Mouse (Mus musculus) right cerebral cortex, postnatal 10 days (tissue): ENCODE measurements around the gene Sugp1.
"Not testable (repeated sequence)": the region's sequence is repeated elsewhere in the genome, so short reads cannot be mapped to it uniquely, and the experiment has no call there.

Experiments
- DNase-seq, 2 experiments: peaks; one replicate each; pipeline ENCODE4 v3.0.0; 2021; ENCODE audit warnings: low spot score in 2 of 2

Sugp1 gene

DNA sequence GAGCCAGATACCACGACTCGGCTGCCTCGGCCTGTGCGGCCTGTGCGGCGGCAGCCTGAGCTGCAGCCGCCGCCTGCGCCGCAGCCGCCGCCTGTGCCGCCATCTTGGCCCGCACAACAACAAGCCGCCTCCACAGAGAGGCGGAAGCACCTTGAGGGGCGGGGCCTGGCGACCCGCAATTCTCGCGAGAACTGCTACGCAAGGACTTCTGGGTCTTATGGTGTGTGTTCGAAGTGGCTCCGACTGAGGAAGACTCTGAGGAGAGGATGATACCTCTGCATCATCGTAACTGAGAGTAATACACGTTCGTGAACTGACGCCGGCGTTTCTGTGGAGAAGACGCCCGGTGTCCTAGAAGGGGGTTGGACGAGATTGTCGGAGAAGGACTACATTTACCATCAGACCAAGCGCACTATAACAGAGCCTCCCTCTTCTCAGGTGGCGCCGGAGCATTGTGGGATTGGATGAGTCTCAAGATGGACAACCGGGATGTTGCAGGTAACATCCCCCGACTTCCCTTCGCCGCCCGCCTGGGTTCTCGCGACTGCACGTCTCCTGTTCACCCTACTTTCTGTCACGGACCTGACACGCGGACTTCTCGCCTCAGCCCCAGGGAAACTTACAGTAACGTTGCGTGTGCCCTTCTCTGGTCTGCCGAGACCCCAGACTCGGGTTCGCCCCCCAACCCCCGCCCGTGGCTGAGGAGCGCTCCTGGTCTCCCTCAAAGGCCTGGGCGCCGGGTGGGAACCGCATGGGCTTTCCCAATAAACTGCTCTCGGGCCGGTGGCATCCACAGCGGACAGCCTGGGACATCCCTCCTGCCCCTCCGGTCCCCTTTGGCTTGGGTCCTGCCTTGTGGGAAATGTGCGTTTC, at the start of gene Sugp1, which contains the start of gene Mau2:
Gene Sugp1 (plus strand): TSS at position 231 of the 873 bp plus-strand sequence.
Gene Mau2 (minus strand): TSS at position 152 of the 873 bp plus-strand sequence.
- peak; percentile 96 to 97 for DNase-seq

DNA sequence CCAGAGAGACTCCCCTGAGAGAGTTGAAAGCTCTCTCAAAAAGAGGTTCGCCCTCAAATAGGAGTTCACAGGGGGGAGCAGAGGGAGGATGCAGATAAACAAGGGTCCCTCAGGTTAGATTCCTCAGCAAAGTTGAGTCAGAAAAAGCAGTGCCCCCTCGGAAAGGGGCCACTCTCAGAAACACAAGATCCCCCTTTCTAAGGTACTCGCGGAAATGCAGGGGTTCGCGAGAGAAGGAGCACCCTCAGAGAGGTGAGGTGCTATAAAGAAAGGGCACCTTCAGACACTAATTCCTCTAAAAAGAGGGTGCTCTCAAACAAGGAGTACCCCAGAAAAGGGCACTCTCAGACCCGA, 47.2 kb upstream of the Sugp1 start:
- DNase-seq: no peak

DNA sequence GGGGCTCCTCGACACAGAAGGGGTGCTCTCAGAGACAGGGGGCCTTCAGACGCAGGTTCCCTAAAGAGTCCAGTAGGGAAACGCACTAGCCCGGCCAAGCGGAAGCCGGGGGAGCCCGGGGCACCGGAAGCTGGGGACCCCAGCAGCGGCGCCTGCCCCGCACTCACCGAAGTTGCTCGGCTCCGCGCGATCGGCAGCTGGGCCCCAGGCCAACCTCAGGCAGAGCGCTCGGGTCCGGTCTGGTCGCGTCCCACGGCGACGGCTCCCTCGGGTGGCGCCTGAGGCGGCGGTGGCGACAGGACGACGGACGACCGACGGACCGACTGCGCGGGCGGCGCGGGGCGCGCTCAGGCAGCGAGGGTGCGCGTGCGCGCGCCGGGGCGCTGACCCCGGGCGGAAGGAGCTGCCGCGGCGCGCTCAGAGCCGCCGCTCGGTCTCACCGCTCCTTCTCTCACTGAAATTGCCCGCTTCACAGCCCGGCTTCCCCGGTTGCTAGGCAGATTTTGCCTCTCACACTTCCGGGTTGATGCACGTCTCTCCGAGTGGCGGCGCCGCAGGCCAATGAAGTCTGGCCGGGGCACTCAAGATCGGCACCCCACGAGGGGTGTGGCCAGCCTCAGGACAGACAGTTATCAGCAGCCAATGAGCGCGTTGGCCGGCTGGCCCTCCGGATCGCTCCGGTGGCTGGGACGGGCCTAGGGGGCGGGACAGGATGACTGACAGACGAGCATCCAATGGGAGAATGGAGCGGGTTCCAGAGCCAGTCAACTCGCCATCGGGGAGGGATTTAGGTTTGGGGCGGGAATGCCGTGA, 46.6 kb upstream of the Sugp1 start, which contains the start of gene Gatad2a:
Gene Gatad2a (minus strand): TSS at position 609 of the 813 bp plus-strand sequence.
- peak; percentile 100 for DNase-seq

DNA sequence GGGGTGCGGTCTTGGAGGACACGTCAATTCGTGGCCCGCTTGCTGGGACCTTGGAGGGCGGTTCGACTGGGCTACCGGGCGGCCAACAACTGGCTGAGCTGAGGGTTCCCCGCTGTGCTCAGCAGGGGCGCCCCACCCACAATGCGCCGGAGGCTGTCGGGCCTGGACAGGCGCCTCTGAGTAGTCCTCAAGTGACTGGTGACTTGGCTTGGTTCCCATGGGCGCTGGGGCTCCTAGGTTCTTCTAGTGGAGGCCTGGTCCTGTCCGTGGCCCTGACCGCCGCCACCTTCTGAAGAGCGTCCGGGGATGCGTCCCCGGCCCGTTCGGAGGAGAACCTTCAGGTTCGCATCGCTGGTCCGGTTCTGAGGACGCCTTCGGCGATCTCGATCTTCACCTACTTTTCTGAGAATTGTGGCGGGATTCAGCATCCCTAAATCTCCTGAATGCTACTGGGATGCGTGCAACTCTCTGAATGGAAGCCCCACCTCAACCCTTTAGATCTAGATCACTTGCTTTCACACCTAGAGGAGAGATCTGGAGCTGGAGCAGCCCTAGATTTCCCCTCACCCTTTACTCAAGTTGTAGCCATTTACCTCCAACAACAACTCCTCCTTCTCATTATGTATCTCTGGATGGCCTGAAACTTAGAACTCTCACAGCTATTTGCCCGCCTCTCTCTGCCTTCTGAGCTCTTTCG, 45.9 kb upstream of the Sugp1 start:
- DNase-seq: no peak

DNA sequence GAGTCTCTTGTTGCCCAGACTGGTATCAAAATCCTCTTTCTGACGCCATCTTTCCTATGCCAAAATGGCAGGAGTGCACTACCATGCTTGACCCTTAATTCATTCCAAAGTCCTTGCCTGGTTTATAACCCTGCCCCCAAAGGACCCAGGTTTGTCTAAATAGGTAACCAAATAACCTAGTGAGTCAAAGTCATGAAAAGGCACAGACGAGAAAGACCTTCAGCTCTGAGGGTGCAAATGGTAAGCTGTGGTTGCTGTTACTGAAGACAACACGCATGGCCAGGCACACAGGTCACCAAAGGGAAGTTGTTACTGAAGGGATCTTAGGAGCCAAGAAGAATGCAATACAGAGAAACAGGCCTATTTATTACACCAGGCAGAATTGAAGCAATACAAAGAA, 43.9 kb upstream of the Sugp1 start:
- no peak for DNase-seq

DNA sequence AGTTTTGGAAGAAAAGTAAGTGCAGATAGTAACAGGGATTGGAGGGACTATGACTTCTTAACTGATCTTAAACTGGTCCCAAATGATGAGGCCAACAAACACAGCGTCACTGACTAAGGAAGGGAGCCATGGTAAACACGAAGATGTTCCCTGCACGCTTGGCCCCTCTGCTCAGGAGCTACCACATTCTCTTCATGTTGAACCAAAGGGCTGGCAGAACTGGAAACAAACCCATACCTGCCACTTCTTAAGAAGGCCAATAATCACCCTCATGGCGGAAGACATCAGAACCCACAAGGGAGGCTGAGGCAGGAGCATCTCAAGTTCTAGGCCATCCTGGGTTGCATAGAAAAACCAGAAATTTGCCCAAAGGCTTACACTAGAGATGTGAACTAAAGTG, 43.4 kb upstream of the Sugp1 start:
- no peak for DNase-seq

DNA sequence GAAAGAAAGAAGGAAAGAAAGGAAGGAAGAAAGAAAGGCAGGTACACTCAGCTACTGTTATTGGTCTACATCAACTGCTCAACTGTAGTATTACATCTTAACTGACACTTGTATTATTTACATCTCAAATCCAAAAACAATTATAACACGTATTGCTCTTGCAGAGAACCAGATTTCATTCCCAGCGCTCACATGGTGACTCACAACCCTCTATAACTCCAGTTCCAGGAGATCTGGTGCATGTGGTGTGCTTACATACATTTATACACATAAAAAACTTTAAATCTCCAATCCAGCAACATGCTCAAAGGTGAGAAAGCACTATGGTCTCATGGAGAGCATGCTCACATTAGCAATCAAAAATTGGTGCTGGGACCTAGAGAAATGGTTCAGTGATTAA, 42.4 kb upstream of the Sugp1 start:
- no peak for DNase-seq

DNA sequence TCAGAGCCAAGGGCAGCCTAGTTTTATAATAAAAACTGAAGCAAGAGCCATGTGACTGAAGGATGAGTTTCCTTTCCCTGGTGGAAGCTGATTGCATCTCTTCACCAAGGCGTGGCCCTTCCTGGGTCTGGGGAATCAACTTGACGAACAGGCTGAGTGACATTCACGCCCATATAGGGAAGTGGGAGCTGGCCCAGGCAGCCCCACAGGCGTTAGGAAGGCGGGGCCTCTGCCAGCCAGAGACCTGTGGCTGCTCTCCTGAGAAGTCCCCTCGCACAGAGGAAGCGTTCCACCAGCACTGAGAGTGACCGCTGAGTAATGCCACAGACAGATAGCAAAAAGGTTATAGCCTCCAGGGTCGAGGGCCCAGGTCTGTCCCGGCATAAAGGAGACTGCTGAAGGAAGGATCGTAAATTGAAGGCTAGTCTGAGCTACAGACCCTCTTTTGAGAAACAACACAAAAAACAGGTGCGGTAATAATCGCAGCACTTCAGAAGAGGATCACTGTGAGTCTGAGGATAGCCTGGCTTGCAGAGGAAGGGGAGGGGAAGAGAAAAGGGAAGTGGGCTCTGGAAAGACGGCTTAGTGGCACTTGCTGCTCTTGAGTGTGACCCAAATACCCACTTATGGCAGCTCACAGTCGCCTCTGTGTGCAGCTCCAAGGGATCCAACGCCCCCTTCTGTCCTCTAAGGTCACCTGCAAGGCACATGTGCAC, 41.3 kb upstream of the Sugp1 start:
- DNase-seq: peak; percentile 40 to 51

DNA sequence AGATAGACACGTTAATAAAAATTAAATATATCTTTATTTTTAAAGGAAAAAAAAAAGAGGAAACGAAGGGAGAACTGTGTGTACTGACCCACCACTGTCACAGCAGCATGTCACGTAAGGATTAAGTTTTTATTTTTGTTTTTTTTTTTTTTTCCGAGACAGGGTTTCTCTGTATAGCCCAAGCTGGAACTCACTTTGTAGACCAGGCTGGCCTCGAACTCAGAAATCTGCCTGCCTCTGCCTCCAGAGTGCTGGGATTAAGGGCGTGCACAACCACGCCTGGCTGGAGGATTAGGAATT, 40.8 kb upstream of the Sugp1 start:
- not testable (repeated sequence) for DNase-seq

DNA sequence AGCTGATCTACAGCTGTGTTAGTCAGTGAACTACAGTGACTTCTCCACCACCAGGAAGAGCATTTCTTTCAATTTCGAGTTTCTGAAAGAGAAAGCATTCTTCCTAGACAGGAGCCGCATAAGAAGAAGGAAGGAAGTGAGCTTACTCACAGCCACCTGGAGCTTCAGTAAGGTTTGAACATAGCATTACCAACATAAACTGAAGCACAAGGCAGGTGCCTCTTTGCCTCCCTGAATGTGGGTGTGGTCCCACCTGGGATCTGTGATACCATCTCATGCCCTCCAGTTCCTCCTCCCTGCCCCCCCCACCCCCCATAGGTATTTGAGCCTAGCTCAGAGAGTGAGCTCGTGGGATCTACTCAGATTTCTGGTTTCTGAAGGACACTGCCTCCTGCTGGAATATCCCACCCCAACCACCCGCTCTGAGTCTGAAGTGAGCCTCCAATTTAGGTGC, 39.4 kb upstream of the Sugp1 start:
- DNase-seq: no peak

DNA sequence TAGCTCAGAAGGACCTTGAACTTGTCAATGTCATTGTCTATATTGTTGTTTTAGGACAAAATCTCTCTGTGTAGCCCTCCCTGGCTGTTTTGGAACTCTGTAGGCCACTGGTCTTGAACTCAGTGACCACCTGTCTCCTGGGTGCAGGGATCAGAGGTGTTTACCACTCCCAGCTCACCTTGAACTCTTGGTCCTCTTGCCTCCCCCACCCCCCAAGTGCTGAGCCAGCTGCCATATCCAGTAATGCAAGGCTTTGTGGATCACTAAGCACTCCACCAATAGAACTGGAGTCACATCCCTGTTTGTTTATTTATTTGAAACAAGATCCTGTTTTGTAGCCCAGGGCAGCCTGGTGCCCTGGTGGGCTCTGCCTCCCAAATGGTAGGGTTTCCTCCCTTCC, 38.3 kb upstream of the Sugp1 start:
- DNase-seq: no peak

DNA sequence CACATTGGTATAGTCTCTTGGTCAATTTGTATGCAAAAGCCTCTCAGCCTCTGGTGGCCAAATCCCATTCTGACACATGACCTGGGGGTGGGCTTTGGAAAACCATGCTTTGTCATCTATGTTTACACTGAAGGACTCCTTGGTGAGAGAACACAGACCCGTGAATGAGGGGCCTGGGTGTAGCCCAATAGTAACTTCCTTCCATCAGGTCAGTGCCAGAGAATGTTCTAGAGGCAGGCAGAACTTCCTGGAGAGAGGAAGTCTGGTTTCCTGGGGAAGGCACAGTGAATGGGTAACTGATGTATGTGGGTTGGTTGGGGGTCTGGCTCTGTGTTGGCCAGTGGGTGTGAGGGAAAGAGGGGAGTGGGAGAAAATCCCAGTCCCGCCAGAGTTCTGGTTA, 37.4 kb upstream of the Sugp1 start:
- DNase-seq: no peak

DNA sequence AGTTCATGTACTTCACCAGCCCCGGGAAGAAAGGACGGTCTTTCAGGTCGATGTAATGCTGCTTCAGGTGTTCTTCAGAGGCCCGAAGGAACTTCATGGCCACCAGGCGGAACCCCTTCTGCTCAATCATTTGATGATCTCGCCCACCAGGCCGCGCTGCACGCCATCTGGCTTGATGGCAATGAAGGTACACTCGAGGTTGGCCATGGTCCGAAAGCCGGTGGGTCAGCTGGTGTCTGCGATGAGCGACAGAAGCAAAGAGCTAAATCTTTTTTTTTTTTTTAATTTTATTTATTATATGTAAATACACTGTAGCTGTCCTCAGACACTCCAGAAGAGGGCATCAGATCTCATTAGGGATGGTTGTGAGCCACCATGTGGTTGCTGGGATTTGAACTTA, 31.8 kb upstream of the Sugp1 start:
- not testable (repeated sequence) for DNase-seq

DNA sequence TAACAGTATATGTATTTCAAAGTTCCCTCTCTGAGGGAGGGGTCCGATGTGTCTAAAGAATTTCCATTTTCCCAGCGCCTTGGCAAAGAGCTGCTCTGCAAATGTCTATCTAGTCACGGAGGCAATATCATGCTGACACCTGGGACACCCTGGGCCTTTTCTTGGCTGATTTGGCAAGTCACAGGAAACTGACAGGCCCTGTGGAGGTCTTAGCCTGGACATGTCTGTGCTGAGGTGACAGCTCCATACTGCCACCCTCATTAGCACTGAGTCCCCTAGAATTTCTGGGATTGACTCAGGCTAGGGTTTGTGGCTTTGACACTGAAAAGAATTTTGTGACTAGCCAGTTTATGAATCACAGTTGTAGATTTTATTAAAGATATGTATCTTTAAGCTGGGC, 30.3 kb upstream of the Sugp1 start:
- DNase-seq: no peak

DNA sequence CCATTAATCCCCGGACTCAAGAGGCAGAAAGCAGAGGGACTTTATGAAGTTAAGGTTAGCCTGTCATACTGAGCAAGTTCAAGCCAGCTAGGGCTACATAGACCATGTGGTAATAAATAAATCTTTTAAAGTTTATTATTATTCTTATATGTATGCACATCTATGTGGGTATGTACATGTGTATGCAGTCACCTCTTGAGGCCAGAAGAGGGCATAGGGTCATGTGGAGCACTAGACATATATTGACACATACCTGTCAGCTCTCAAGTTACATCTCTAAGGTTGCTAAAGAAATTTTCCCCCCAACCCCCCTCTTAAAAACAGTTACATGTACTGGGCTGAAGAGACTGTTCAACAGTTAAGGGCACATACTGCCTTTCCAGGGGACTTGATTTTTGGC, 29.9 kb upstream of the Sugp1 start:
- no peak for DNase-seq

DNA sequence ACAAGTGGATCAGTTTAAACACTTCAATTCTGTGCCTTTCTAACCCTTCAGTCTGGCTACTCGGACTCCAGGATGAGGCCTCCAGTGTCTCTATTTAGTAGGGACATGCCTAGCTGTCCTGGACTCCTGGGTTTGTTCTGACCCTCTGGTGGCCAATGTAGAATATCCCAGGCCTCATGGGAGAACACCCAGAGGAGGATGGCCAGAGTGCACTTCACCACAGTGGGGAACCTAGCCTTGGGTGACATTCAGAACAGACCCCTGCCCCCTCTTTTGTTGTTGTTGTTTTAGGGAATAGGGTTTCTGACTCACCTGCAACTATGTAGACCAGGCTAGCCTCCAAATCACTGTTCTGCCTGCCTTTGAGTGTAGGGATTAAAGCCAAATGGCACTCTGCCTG, 27.6 kb upstream of the Sugp1 start:
- DNase-seq: no peak

DNA sequence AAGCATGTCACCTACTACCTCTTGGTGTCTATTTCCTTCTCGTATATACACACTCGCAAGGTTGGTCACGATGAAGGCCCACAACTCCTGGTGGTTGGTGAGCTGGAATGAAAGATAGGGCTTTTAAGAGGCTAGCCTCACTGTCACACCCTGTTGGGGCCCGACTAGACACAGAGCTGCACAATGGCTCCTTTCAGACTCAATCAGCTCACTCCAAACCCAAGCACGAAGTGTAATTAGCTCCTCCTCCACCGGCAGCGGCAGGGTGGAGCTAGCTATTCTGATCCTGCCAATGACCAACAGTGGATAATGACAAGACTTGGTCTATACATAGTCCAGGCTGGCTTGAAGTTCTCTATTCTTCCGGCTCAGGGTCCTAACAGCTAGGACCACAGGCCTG, 19.0 kb upstream of the Sugp1 start:
- DNase-seq: no peak

DNA sequence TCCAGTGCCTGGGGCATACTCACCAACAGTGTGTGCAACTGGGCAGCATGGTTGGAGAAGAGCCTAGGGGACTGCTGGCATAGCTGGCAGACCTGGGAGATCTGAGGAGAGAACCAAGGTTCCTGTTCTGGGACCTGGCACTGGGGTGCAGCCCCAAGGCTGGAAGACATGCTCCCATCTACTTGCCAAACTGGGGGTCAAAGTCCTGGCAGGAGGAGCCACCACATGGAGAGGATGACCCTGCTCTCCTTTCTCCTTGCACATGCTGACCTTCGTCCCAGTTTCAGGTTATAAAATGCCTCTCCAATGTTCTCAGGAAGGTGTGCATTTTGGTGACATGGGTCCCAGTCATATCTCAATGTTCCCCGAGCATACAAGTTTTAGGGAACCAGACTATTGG, 16.5 kb upstream of the Sugp1 start:
- no peak for DNase-seq

DNA sequence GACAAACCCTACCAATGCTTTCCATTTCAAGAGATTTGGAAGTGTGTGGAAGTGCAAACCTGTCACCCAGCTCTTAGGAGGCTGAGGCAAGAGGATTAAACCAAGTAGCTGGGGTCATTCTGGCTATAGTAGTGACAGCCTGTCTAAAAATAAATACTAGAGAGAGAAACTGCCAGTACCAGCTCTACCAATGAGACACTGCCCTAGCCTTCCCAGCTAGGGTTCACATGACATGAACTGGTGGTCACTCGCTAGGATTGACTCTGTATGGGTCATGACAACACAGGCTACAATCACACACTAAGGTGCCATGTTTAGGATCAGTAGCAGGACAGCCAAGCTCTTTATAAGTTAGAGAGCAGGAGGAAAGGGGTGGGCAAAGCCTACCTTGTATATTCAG, 12.4 kb upstream of the Sugp1 start:
- no peak for DNase-seq

DNA sequence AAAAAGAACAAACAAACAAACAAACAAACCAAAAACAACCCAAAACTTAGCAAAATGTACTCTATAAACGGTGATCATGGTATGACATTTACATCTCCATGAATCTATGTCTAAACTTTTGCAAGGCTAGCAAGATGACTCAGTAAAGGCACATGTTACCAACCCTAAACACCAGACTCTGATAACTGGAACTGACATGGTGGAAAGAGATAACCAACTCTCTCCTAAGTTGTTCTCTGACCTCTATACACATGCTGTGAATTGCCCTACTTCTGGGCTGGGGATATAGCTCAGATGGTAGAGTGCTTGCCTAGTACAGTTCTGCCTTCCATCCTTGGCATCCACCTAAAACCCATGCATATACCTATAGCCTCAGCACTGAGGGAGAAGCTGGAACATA, 4.6 kb upstream of the Sugp1 start:
- DNase-seq: no peak

DNA sequence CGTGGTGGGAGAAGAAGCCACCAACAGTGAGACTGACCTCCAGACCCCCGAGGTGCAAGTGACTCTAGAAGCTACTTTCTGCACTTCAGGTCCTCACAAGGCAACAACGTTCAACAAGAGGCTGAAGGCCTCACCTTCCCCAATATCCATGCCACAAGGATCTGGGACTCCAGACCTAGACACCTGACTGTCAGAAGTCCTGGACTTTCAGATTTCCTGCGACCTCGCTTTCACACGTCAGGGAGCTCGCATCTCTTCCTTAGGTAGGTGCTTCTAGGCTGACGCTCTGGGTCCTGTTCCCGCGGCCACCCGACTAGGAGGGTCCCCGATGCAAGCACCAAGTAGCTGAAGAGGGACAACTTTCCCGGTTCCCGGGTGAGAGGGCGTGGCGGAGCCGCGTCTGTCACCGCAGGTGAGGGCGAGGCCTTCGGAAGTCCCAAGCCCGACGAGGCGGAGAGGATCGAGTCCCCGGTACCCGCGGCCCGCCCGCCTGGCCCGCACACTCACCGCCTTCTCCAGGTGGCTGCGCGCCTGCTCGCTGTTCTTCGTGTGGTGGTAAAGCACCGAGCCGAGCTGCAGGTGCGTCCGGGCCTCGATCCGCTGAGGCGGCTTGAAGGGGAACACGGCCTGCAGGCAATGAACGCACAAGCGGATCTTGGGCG, 597 bp upstream of the Sugp1 start:
- peak in 1 of 2 experiments; percentile 50 for DNase-seq
